Mouse (Mus musculus) layer of hippocampus, postnatal 25 days (tissue): ENCODE results near the gene Kif13a. TPM values are rescaled to one million over a fixed set of nuclear protein-coding genes. Genes with fewer than 3 reads are reported as not detected.

Source experiments
- DNase-seq, 2 experiments: peaks; one replicate each; pipeline ENCODE4 v3.0.0; 2022; ENCODE audit warnings: mixed read lengths in 2 of 2, low spot score in 1 of 2; ENCODE audit errors: extremely low spot score in 1 of 2
- total RNA-seq, 2 experiments: library from RNA; stranded (reverse); gene quantifications; 2 replicates each; pipeline ENCODE4 v1.2.3; 2021

The Kif13a gene
- total RNA-seq, 2 experiments from 2014 or later: 17.5 to 21.9 TPM

GRCm38 (mm10) chr13:46699372-46699771 is 230.3 kb downstream of the Kif13a start:
- no peak for DNase-seq

Other genes with a start within 250 kb of the Kif13a start
- gene Nup153, start 201.9 kb downstream of the Kif13a start, total RNA-seq: 10 to 100 TPM; 40.9 to 47.2 TPM
- gene Nhlrc1, start 85.0 kb upstream of the Kif13a start, total RNA-seq: 10 to 100 TPM; 17.4 to 20.6 TPM
- 1 to 10 TPM; 7.8 to 8.2 TPM for gene Kdm1b, start 113.6 kb upstream of the Kif13a start, total RNA-seq
- gene Tpmt, start 114.9 kb upstream of the Kif13a start, total RNA-seq: 10 to 100 TPM in 1 of 2 experiments, 1 to 10 TPM in 1; 8.4 to 10.1 TPM
- 10 to 100 TPM; 42.1 to 45.6 TPM for gene Dek, start 176.3 kb upstream of the Kif13a start, total RNA-seq
- 10 to 100 TPM in 1 of 2 experiments, 1 to 10 TPM in 1; 9.8 to 10.7 TPM for gene Rnf144b, start 192.8 kb upstream of the Kif13a start, total RNA-seq